Comparison of ENCODE assay signal across 15 mouse cellular contexts in the genomic region with DNA sequence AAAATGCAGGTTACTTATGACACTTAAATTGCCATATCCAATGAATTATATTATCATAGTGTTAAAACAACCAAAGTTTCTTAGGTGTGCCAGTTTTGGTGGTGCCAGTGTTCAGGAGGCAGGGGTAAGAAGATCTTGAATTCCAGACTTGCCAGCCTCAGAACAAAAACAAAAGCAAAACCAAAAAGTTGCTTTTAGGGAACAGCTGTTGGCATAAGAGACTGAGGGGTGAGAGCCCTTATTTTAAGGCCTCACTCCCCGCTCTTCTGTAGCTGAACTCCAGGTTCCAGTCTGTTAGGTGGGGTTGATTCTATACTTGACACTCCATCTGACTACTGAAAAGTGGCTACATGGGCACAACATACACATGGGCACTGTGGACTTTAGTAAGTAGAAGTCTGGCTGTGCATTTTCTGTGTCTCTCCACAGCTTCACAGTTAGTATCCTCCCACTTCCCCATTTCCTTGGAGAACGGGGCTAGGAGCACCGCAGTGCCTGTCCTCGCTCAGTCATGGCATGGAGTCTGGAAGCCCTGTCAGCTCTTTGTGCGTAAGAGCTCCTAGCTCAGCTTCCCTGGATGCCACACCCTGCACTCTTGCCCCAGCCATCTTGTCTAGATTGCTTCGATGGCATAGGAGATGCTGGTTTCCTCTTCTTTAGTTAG.
DNase-seq lines count a peak whose midpoint lies in the region; ATAC-seq and TF ChIP-seq lines count a peak whose summit lies in the region.
"Had no signal": no experiment of that assay in that cellular context is flagged by ENCODE, and none has a peak within 500 bp of the region (broad histone marks: within the 10 kb centered on the region; RNA-seq: fewer than 3 reads in every experiment).

No protein-coding gene starts in this region.

- H3K9ac ChIP-seq in heart, embryonic 13.5 days, result peak overlapping the region; percentile 47
- H3K9ac ChIP-seq in stomach, embryonic 14.5 days (replicated peaks; ENCODE audit: low read depth, low read length), result no peak overlapping the region
- no peak overlapping the region for H3K9ac ChIP-seq in stomach, postnatal 0 days (ENCODE audit: low read length)
- H3K9ac ChIP-seq: embryonic facial prominence, embryonic 12.5 days; forebrain, embryonic 13.5 days; limb, embryonic 15.5 days had no signal

- H3K4me1 ChIP-seq in heart, embryonic 13.5 days, result peaks cover 52% of the 10 kb centered on the region
- H3K4me1 ChIP-seq in stomach, embryonic 14.5 days (ENCODE audit: control insufficient read depth, insufficient read depth, low read length), result peaks cover 19% of the 10 kb centered on the region
- H3K4me1 ChIP-seq in stomach, postnatal 0 days (replicated peaks; ENCODE audit: control insufficient read depth, insufficient read depth), result no peaks in the 10 kb centered on the region; the same call in 1 of the 2 replicates

- H3K36me3 ChIP-seq in heart, embryonic 13.5 days, result no peaks in the 10 kb centered on the region
- H3K36me3 ChIP-seq in stomach, embryonic 14.5 days (ENCODE audit: control insufficient read depth, insufficient read depth, low read length), result no peaks in the 10 kb centered on the region
- H3K36me3 ChIP-seq in stomach, postnatal 0 days (ENCODE audit: control insufficient read depth, insufficient read depth, low read length), result no peaks in the 10 kb centered on the region
- H3K36me3 ChIP-seq: embryonic facial prominence, embryonic 12.5 days; limb, embryonic 15.5 days had no signal

- TF ChIP-seq CTCF in stomach, postnatal 0 days (IDR thresholded peaks at IDR 0.05; ENCODE audit: low read depth), result no peak

- ATAC-seq in heart, embryonic 13.5 days (ENCODE audit: extremely low read depth, insufficient number of reproducible peaks, low FRiP score, low TSS enrichment), result no peak
- no peak for ATAC-seq in stomach, embryonic 14.5 days (ENCODE audit: insufficient number of reproducible peaks, insufficient read depth, low FRiP score, low read depth)
- ATAC-seq in stomach, postnatal 0 days (ENCODE audit: low FRiP score, low TSS enrichment), result no peak
- ATAC-seq in hematopoietic stem cell, adult 5-6 weeks (replicated peaks in 1 of 2; ENCODE audit: insufficient read depth in 1 of 2, low FRiP score in 2 of 2, low TSS enrichment in 1 of 2, low read depth in 1 of 2, poor library complexity in 2 of 2, severe bottlenecking in 2 of 2), result peak; percentile 49 to 68; a peak in 3 of 4 replicates
- ATAC-seq: CD4-positive, CD25-positive, alpha-beta regulatory T cell, adult 4 months; forebrain, embryonic 13.5 days had no signal

- H3K4me2 ChIP-seq in heart, embryonic 13.5 days, result peak overlapping the region; percentile 62
- H3K4me2 ChIP-seq in stomach, embryonic 14.5 days (replicated peaks; ENCODE audit: low read depth, low read length), result no peak overlapping the region
- no peak overlapping the region for H3K4me2 ChIP-seq in stomach, postnatal 0 days (replicated peaks; ENCODE audit: low read depth)
- H3K4me2 ChIP-seq: embryonic facial prominence, embryonic 12.5 days; forebrain, embryonic 13.5 days; limb, embryonic 15.5 days had no signal

- no peak for DNase-seq in heart, postnatal 25 days (ENCODE audit: low spot score)
- no peak for DNase-seq in stomach, postnatal 0 days (ENCODE audit: low spot score)
- no peak for DNase-seq in cerebellum, postnatal 4 days (ENCODE audit: low spot score in 2 of 2)
- DNase-seq in adrenal gland, postnatal 4 days (ENCODE audit: low spot score in 2 of 2), result no peak
- DNase-seq: kidney, postnatal 14 days; thymus, postnatal 36 days had no signal

- H3K4me3 ChIP-seq in heart, embryonic 13.5 days, result peak overlapping the region; percentile 25; the same call in 1 of the 2 replicates
- no peak overlapping the region for H3K4me3 ChIP-seq in stomach, embryonic 14.5 days (ENCODE audit: low read depth, low read length)
- H3K4me3 ChIP-seq in stomach, postnatal 0 days (ENCODE audit: low read depth, low read length), result no peak overlapping the region
- H3K4me3 ChIP-seq: embryonic facial prominence, embryonic 12.5 days; forebrain, embryonic 13.5 days; heart, adult 2 months; limb, embryonic 15.5 days had no signal

- 73% methylated on average over 6 of the region's 6 CpGs for WGBS in heart, embryonic 13.5 days
- 81% methylated on average over 6 of the region's 6 CpGs for WGBS in stomach, embryonic 14.5 days
- 87% methylated on average over 6 of the region's 6 CpGs for WGBS in stomach, postnatal 0 days

- peak overlapping the region; percentile 79 for H3K27ac ChIP-seq in heart, embryonic 13.5 days (replicated peaks)
- peak overlapping the region; percentile 79; the same call in 1 of the 2 replicates for H3K27ac ChIP-seq in stomach, embryonic 14.5 days (ENCODE audit: low read length)
- H3K27ac ChIP-seq in stomach, postnatal 0 days (replicated peaks), result no peak overlapping the region
- H3K27ac ChIP-seq: forebrain, embryonic 13.5 days; heart, adult 2 months; hindbrain, postnatal 0 days had no signal

- H3K9me3 ChIP-seq in heart, embryonic 13.5 days, result no peaks in the 10 kb centered on the region
- H3K9me3 ChIP-seq in stomach, embryonic 14.5 days (ENCODE audit: control insufficient read depth, low read depth, low read length), result no peaks in the 10 kb centered on the region
- H3K9me3 ChIP-seq in stomach, postnatal 0 days (ENCODE audit: control insufficient read depth, low read length), result no peaks in the 10 kb centered on the region
- H3K9me3 ChIP-seq: embryonic facial prominence, embryonic 12.5 days; forebrain, embryonic 13.5 days; limb, embryonic 15.5 days had no signal

- H3K27me3 ChIP-seq in heart, embryonic 13.5 days (replicated peaks), result no peaks in the 10 kb centered on the region
- no peaks in the 10 kb centered on the region for H3K27me3 ChIP-seq in stomach, embryonic 14.5 days (ENCODE audit: control insufficient read depth, insufficient read depth, low read length)
- no peaks in the 10 kb centered on the region for H3K27me3 ChIP-seq in stomach, postnatal 0 days (ENCODE audit: control insufficient read depth, insufficient read depth, low read length)
- H3K27me3 ChIP-seq: embryonic facial prominence, embryonic 12.5 days; forebrain, embryonic 13.5 days; limb, embryonic 15.5 days had no signal

- no peak for TF ChIP-seq EP300 in stomach, postnatal 0 days (optimal IDR thresholded peaks at IDR 0.05)

- intact Hi-C loops in heart, postnatal 25 days (cut with DNase I), result no loop called here

Comparison
In these comparisons a context has a peak if more than half of its experiments do, and no peak if none do; other contexts are left out.
1. ATAC-seq: peak in hematopoietic stem cell, adult 5-6 weeks (2 of 2); none in heart, embryonic 13.5 days (single experiment), stomach, embryonic 14.5 days (single experiment) and stomach, postnatal 0 days (single experiment).